Mouse (Mus musculus): ENCODE data around the gene Pard3.
A peak's percentile ranks its signal among the peaks of the same experiment; 100 is the strongest.

Pard3 gene

GRCm38 (mm10) chr8:127251476-127251875, 187.8 kb downstream of the Pard3 start:
- no peak for DNase-seq

GRCm38 (mm10) chr8:127251985-127252384, 188.3 kb downstream of the Pard3 start:
- no peak for DNase-seq

- peak; percentile 70 for DNase-seq
Observed at GRCm38 (mm10) chr8:127254625-127255024, 190.9 kb downstream of the Pard3 start.

DNA sequence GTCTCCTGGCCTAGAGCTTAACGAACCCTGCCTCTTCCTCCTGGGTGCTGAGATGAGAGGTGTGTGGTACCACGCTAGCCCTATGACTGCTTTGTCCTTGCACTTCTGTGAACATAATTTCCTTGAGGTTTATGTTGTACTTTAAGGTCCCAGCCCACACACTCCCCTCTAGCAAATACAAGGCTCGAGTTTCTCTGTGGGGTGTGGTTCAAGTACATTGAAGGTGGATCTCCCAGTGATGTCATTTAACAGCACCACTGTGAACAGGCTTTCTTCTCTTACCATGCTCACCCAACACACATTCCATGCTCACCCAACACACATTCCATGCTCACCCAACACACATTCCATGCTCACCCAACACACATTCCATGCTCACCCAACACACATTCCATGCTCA, 193.4 kb downstream of the Pard3 start:
- DNase-seq: no peak

DNA sequence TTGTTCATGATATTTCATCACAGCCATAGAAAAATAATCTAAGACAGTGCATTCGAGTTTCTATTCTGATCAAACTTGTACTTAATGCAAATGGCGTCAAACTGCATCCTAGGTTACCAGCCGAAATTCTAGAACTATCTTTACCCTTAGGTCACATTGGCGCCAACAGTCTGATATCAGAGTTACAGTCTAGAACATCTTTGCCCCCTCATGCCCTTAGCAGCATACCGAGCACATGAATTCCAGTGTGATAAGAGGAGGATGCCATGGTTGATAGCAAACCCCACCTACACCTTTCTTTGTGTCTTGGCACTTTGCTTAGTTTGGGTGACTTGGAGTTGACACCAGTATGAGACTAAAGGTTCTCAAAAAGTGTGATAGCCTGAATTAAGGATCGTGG, 197.4 kb downstream of the Pard3 start:
- no peak for DNase-seq

DNA sequence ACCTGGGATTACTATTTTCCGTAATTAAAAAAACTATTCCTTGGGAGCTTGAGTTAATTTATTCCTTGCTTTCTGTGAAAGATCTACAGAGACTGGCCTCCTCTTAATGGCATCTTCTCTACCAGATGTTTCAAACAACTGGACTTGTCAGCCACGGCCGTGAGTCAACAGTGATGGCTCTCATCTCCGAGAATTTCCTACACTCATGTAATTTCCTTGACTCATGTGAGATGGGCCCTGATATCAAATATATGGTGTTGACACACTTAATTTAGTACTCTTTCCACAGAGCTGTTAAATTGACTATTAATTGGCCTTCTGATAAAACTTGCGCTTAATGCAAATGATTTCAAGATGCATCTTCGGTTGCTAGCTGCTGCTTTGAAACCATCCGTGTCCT, 198.3 kb downstream of the Pard3 start:
- DNase-seq: no peak

- DNase-seq: no peak
Observed at GRCm38 (mm10) chr8:127262436-127262835, 198.7 kb downstream of the Pard3 start.

GRCm38 (mm10) chr8:127262926-127263325, 199.2 kb downstream of the Pard3 start:
- DNase-seq: no peak

GRCm38 (mm10) chr8:127263457-127263856, 199.8 kb downstream of the Pard3 start:
- no peak for DNase-seq

DNA sequence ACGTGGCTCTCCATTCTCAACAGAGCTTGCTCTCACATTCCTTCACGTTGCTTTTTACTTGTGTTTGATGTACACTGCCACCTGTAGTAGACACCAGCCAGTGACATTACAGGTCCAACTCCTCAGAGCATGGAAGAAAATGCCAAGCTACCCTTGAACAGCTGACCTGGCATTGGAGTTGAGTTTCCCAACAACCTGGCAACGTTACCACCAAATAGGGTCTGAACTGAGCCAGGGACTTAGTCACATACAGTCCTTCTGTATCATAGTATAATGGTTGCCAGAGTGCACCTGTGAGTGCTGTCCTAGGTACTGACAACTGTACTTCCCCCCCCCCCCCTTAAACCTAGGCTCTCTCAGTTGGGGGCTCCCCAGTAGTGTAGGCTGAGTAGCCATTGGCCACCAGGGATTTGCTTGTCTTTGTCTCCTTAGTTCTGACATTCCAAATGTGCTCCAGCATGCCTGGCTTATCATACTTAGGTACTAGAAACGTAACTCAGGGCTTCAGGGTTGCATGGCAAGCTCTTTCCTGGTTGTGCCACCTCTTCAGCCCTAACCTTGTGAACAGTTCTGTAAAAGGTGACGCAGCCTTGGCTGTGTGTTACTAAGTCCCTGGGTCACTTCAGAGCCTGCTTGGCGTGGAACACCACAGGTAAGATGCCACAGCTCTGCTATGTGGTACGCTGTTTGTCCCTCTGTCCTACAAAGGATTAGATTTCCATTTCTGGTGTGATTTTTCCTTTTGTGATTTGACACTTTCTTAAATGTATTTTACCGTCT, 201.2 kb downstream of the Pard3 start:
- DNase-seq: no peak

- no peak for DNase-seq
Observed at GRCm38 (mm10) chr8:127266777-127267176, 203.1 kb downstream of the Pard3 start.

- DNase-seq: no peak
Observed at GRCm38 (mm10) chr8:127268239-127269024, 204.7 kb downstream of the Pard3 start.

DNA sequence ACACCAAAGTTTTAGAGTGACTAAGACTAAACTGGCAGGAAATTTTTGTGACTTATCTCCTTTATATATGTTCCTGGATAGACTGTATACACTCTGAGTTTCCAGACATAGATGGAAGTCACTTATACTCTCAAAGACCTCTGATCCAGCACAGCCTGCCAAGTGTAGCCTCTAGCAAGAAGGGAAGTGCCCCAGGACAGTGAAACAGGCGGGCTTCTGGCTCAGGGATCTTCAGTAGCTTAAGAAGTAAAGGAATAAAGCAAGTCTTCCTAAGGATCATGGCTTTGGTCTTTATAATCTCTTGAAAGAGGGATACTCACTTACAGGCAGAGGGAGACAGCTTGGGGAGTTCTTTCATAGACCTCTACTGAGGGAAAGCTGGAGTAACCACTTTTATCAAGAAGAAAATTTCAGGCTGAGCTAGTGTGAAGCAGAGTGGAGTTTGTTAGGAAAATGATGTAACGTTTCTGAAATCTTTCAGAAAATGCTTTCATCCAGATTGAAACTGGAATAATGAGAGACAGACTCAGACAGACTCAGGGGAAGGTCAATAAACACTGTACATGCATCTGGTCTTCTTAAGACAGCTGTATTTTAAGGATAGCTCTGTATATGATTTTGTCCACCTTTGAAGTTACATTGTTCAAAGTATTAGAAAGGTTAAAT, 205.5 kb downstream of the Pard3 start:
- no peak for DNase-seq

GRCm38 (mm10) chr8:127271186-127271585, 207.5 kb downstream of the Pard3 start:
- DNase-seq: no peak

- DNase-seq: no peak
Observed at GRCm38 (mm10) chr8:127280299-127280974, 216.7 kb downstream of the Pard3 start.

DNA sequence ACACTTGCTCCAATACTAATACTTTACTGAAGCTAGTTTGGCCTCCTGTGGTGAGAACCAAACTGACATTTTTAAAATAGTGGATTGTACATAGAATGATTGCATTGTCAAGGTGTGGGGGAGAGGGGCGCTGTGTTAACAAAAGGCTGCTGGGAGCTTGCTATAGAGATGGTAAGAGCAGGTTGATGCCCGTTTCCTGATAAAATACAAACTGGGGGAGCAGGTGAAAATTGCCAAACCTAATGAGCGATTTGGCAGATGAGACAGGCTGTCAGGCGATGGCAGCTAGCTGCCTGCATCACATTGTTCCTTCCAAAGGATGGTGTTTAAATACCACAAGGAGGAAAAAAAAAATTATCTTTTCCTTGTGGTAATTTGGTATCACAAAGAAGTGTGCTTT, 217.3 kb downstream of the Pard3 start:
- DNase-seq: no peak

DNA sequence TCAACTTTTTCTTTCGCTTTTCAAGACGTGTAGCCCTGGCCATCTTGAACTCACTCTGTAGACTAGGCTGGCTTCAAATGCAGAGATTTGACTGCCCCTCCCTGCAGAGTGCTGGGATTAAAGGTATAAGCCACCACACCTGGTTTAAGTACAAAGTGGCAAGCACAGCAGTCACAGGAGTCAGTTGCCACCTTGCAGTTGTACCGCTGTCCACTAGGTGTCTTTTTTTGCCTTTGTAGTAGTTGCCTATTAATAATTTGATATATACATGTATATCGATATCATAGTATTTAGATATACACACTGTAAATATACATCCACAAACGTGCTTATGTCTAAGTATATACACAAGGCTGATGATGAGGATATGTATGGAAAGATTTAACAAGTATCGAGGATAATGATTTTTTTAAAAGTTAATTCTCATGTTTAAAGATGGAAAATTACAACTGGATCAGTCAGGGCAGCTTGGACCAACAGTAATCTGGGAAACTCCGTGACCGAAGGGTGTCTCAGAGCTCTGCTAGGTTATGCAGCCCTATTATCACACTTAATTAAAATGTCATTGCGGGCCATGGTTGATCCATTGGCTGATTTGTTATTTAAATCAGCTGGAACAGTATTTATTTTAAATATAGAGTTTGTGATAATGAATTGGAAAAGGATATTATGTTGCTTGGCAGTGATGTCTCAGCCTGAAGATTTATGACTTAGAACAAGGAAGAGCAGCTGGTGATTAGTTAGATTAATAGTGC, 220.9 kb downstream of the Pard3 start:
- DNase-seq: no peak

DNA sequence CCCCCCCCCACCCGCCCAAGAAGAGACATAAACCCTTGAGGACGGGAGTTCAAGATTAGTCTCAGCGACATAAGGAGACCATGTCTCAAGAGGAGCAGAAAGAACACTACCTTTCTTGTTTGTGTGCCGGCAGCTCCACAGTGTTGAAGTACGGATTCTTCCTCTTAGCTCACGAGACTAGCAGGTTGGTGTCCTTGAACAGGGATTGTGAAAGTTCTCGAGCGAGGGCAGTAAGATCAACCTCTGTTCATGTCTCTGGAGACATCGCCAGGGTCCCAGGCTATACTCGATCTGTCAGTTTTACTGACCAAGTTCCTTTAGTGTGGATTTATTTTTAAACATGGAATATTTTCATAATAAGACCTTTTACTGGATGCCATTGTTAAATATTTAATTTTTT, 224.1 kb downstream of the Pard3 start:
- DNase-seq: no peak

DNA sequence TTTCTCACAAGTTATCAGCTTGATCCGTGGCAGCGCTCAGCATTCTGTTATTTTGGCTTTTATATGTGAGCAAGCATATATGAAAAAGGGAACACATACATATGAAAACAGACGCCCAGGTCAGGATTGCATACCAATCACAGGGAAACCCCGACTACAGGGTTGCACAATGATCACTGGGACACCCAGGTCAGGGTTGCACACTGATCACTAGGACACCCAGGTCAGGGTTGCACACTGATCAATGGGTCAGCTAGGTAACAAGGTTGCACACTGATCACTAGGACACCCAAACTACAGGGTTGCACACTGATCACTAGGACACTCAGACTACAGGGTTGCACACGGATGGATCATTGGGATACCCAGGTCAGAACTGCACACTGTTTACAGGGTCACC, 228.6 kb downstream of the Pard3 start:
- no peak for DNase-seq

DNA sequence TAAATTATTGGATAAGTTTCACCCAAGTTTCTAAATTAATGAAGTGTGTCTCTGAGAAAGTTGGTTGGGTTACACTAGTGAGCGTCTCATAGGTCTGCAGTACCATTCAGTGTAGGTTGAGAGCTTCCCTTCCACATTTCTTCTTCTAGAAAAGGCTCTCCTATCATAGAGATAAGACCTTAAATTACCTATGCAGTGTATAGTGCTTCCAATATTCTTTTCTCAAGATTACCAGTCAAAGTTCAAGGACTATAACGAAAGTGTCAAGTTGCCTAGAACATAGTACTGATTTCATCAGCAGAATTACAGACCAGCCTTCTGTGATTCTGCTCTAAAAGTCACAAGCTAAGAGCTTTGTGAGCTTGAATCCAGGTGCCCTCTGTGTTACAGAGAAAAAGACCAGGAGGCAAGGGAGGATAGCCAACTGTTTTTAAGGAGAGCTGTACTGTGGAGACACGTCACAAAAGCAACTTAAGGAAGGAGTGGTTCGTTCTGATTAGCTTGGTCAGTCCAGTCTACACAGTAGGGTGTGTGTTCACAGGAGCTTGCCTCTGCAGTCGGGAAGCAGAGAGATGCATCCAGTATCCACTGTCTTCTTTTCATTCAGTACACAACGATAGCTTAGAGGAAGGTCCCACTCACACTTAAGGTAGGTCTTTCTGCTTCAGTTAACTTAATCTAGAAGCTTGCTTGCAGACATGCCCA, 229.5 kb downstream of the Pard3 start:
- no peak for DNase-seq

DNA sequence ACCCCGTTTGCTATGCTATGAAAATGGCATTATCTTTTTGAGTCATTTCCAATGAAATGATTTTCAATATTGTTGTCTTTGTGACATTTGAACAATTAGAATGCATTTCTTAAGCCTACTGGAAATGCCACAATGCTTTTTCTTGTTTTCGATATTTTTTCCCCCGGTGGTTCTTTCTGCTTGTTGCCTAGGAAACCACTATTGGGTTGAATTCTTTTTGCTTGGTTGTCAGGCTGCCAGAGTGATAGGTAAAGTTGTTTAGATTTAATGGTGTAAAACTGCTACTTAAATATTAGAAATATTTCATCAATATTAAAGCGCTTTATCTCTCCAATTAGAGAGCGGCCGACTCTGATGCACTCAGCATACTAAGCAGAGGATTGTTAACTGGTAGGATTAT, 230.4 kb downstream of the Pard3 start:
- no peak for DNase-seq

DNA sequence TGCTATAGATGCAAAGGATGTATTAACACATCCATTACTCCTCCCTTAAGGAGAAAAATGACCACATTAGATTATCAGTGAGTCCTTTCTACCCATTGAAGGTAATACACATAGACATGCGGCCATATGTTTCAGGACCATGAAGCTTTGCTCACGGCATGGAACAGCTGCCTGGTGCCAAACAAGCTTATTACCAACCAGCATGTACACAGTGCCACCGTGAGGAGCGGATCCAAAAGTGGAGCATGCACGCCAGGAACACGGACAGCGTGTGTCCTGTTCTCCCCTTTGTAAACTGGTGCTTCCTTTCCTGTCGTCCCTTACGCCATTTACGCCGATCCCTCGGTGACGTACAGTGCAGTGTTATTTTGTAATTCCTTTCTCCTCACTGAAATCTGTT, 232.2 kb downstream of the Pard3 start:
- DNase-seq: no peak

Measured in lung, postnatal 36 days (tissue).